In genomic region chr16:43603591-43604141, GRCm38 (mm10) we compare ENCODE assay signal across 11 mouse cellular contexts.
DNase-seq lines count a peak whose midpoint lies in the region; ATAC-seq and TF ChIP-seq lines count a peak whose summit lies in the region.
"Had no signal": no experiment of that assay in that cellular context is flagged by ENCODE, and none has a peak within 500 bp of the region (broad histone marks: within the 10 kb centered on the region; RNA-seq: fewer than 3 reads in every experiment).

No protein-coding gene starts in this region.

- peak; percentile 95 for DNase-seq in ES-CJ7 (ENCODE audit: low read depth, low spot score)
- peak; percentile 61 for DNase-seq in embryo, embryonic 9.5 days (ENCODE audit: extremely low spot score)
- DNase-seq in hindbrain, embryonic 11.5 days (ENCODE audit: low spot score): peak; percentile 64
- DNase-seq in liver, postnatal 0 days: no peak
- no peak for DNase-seq in right cerebral cortex, postnatal 36 days (ENCODE audit: low spot score in 2 of 2)
- no peak for DNase-seq in cerebellum, adult 2 months
- DNase-seq in gastrocnemius, postnatal 14 days: no peak
- DNase-seq: lung, embryonic 14.5 days had no signal

- intact Hi-C loops in gastrocnemius, postnatal 14 days (cut with DNase I; ENCODE audit: low total_unique reads): no loop called here

- H3K9ac ChIP-seq in hindbrain, embryonic 11.5 days (ENCODE audit: low read depth, low read length): no peak overlapping the region
- H3K9ac ChIP-seq in midbrain, embryonic 13.5 days (replicated peaks): no peak overlapping the region
- no peak overlapping the region for H3K9ac ChIP-seq in liver, postnatal 0 days (replicated peaks)
- H3K9ac ChIP-seq: lung, embryonic 14.5 days had no signal

- TF ChIP-seq POLR2A in cerebellum, adult 2 months (IDR thresholded peaks at IDR 0.05; ENCODE audit: borderline replicate concordance, insufficient read depth, low read length): no peak

- no peaks in the 10 kb centered on the region; the same call in 1 of the 2 replicates for H3K36me3 ChIP-seq in hindbrain, embryonic 11.5 days (ENCODE audit: control insufficient read depth, insufficient read depth, low read length)
- peaks cover 35% of the 10 kb centered on the region for H3K36me3 ChIP-seq in midbrain, embryonic 13.5 days
- no peaks in the 10 kb centered on the region for H3K36me3 ChIP-seq in liver, postnatal 0 days (replicated peaks; ENCODE audit: insufficient read depth, low read length)

- no peak overlapping the region for H3K27ac ChIP-seq in hindbrain, embryonic 11.5 days (ENCODE audit: low read depth, low read length)
- peak overlapping the region; percentile 63 for H3K27ac ChIP-seq in midbrain, embryonic 13.5 days
- H3K27ac ChIP-seq in liver, postnatal 0 days (ENCODE audit: low read depth): no peak overlapping the region
- no peak overlapping the region for H3K27ac ChIP-seq in cerebellum, adult 2 months (ENCODE audit: insufficient read depth, low read length)
- H3K27ac ChIP-seq: kidney, postnatal 0 days; left cerebral cortex, adult 2 months had no signal

- no peaks in the 10 kb centered on the region for H3K27me3 ChIP-seq in hindbrain, embryonic 11.5 days (ENCODE audit: control insufficient read depth, insufficient read depth, low read length)
- no peaks in the 10 kb centered on the region for H3K27me3 ChIP-seq in midbrain, embryonic 13.5 days
- no peaks in the 10 kb centered on the region for H3K27me3 ChIP-seq in liver, postnatal 0 days (ENCODE audit: insufficient read depth, low read length)
- no peaks in the 10 kb centered on the region for H3K27me3 ChIP-seq in cerebellum, adult 2 months (ENCODE audit: control insufficient read depth, insufficient read depth, low read length)

- H3K4me3 ChIP-seq in hindbrain, embryonic 11.5 days (ENCODE audit: low read depth, low read length): no peak overlapping the region
- H3K4me3 ChIP-seq in midbrain, embryonic 13.5 days (replicated peaks): no peak overlapping the region
- H3K4me3 ChIP-seq in liver, postnatal 0 days (ENCODE audit: low read depth, low read length): no peak overlapping the region
- no peak overlapping the region for H3K4me3 ChIP-seq in cerebellum, adult 2 months (replicated peaks; ENCODE audit: insufficient read depth, low read depth, low read length)
- H3K4me3 ChIP-seq: left cerebral cortex, adult 2 months had no signal

- TF ChIP-seq CTCF in liver, postnatal 0 days (IDR thresholded peaks at IDR 0.05; ENCODE audit: low read depth): no peak
- TF ChIP-seq CTCF in cerebellum, adult 2 months (IDR thresholded peaks at IDR 0.05; ENCODE audit: borderline replicate concordance, insufficient read depth, low read depth, low read length): no peak

- peaks cover 2% of the 10 kb centered on the region; the same call in 1 of the 2 replicates for H3K4me1 ChIP-seq in hindbrain, embryonic 11.5 days (replicated peaks; ENCODE audit: control insufficient read depth, insufficient read depth, low read length)
- H3K4me1 ChIP-seq in midbrain, embryonic 13.5 days (replicated peaks): peaks cover 32% of the 10 kb centered on the region
- H3K4me1 ChIP-seq in liver, postnatal 0 days (ENCODE audit: insufficient read depth): no peaks in the 10 kb centered on the region
- H3K4me1 ChIP-seq in cerebellum, adult 2 months (ENCODE audit: control insufficient read depth, insufficient read depth, low read length): no peaks in the 10 kb centered on the region

- 3% methylated on average over 9 of the region's 9 CpGs for WGBS in hindbrain, embryonic 11.5 days
- WGBS in midbrain, embryonic 13.5 days: 1% methylated on average over 9 of the region's 9 CpGs
- 45% methylated on average over 9 of the region's 9 CpGs for WGBS in liver, postnatal 0 days (ENCODE audit: insufficient replicate concordance)
- WGBS in cerebellum, adult 2 months: 43% methylated on average over 9 of the region's 9 CpGs

- ATAC-seq in hindbrain, embryonic 11.5 days (ENCODE audit: low FRiP score): peak; percentile 93
- peak; percentile 94 for ATAC-seq in midbrain, embryonic 13.5 days
- ATAC-seq in liver, postnatal 0 days: no peak

- no peak overlapping the region for H3K4me2 ChIP-seq in hindbrain, embryonic 11.5 days (replicated peaks; ENCODE audit: low read depth, low read length)
- no peak overlapping the region; the same call in 1 of the 2 replicates for H3K4me2 ChIP-seq in midbrain, embryonic 13.5 days (replicated peaks)
- H3K4me2 ChIP-seq in liver, postnatal 0 days (ENCODE audit: low read depth, low read length): no peak overlapping the region
- H3K4me2 ChIP-seq: lung, embryonic 14.5 days had no signal

- no peaks in the 10 kb centered on the region for H3K9me3 ChIP-seq in hindbrain, embryonic 11.5 days (ENCODE audit: control insufficient read depth, low read length)
- peaks cover 8% of the 10 kb centered on the region; the same call in 1 of the 2 replicates for H3K9me3 ChIP-seq in midbrain, embryonic 13.5 days
- H3K9me3 ChIP-seq in liver, postnatal 0 days (ENCODE audit: low read length): peaks cover 6% of the 10 kb centered on the region; the same call in 1 of the 2 replicates

- TF ChIP-seq EP300 in liver, postnatal 0 days (IDR thresholded peaks at IDR 0.05; ENCODE audit: low read depth): no peak

Comparison
In these comparisons a context has a peak if more than half of its experiments do, and no peak if none do; other contexts are left out.
1. DNase-seq: peak in ES-CJ7 (single experiment), embryo, embryonic 9.5 days (single experiment) and hindbrain, embryonic 11.5 days (single experiment); none in liver, postnatal 0 days (single experiment), right cerebral cortex, postnatal 36 days (0 of 2), cerebellum, adult 2 months (0 of 2) and gastrocnemius, postnatal 14 days (single experiment).